Mouse (Mus musculus) MEL (cell line): Measurements from ENCODE around the gene Hist1h2af.

Source experiments
- BHLHE40 ChIP-seq: IDR thresholded peaks from 2 replicates; pipeline ENCODE4 v1.6.1; 2012; ENCODE audit warnings: low read depth, mild to moderate bottlenecking, inconsistent platforms, low read length, improper control_type of control experiment, borderline replicate concordance
- CTCF ChIP-seq, 3 experiments: IDR thresholded peaks in 2 of 3; conservative IDR thresholded peaks in 1 of 3; 2 replicates each; pipeline ENCODE4 v1.5.1; 2011 to 2012; ENCODE audit warnings: low read length in 3 of 3, low read depth in 2 of 3, mild to moderate bottlenecking in 2 of 3, improper control_type of control experiment in 1 of 3, inconsistent platforms in 1 of 3, mixed read lengths in 1 of 3, moderate library complexity in 1 of 3; ENCODE audit not compliant: control insufficient read depth in 1 of 3, insufficient read depth in 1 of 3, poor library complexity in 1 of 3, severe bottlenecking in 1 of 3
- ELF1 ChIP-seq: IDR thresholded peaks from 2 replicates; pipeline ENCODE4 v1.6.1; 2014; ENCODE audit warnings: low read depth, mild to moderate bottlenecking, inconsistent platforms, low read length, improper control_type of control experiment, moderate library complexity
- MEF2A ChIP-seq: IDR thresholded peaks from 2 replicates; pipeline ENCODE4 v1.6.1; 2014; ENCODE audit warnings: low read depth, mild to moderate bottlenecking, inconsistent platforms, low read length, improper control_type of control experiment; ENCODE audit not compliant: poor library complexity, insufficient replicate concordance, severe bottlenecking; ENCODE audit errors: extremely low read depth
- NELFE ChIP-seq: IDR thresholded peaks from 2 replicates; pipeline ENCODE4 v1.6.1; 2011; ENCODE audit warnings: low read depth, low read length, improper control_type of control experiment
- NRF1 ChIP-seq: IDR thresholded peaks from 2 replicates; pipeline ENCODE4 v1.6.1; 2014; ENCODE audit warnings: low read depth, mild to moderate bottlenecking, inconsistent platforms, low read length, improper control_type of control experiment, moderate library complexity; ENCODE audit not compliant: poor library complexity, insufficient read depth, severe bottlenecking
- POLR2A ChIP-seq, 2 experiments: IDR thresholded peaks; 2 replicates each; pipeline ENCODE4 v1.6.1; 2011 to 2012; ENCODE audit warnings: low read length in 2 of 2, mild to moderate bottlenecking in 2 of 2, control low read depth in 1 of 2, improper control_type of control experiment in 1 of 2, low read depth in 1 of 2, moderate library complexity in 1 of 2; ENCODE audit not compliant: control insufficient read depth in 1 of 2, insufficient read depth in 1 of 2, poor library complexity in 1 of 2
- POLR2AphosphoS2 ChIP-seq: IDR thresholded peaks from 2 replicates; pipeline ENCODE4 v1.6.1; 2011; ENCODE audit warnings: low read length, improper control_type of control experiment
- RAD21 ChIP-seq: IDR thresholded peaks from 2 replicates; pipeline ENCODE4 v1.6.1; 2011; ENCODE audit warnings: mild to moderate bottlenecking, low read depth, low read length, improper control_type of control experiment
- RCOR1 ChIP-seq: IDR thresholded peaks from 2 replicates; pipeline ENCODE4 v1.6.1; 2012; ENCODE audit warnings: low read depth, mild to moderate bottlenecking, inconsistent platforms, low read length, improper control_type of control experiment
- TCF12 ChIP-seq: IDR thresholded peaks from 2 replicates; pipeline ENCODE4 v1.6.1; 2014; ENCODE audit warnings: low read depth, mild to moderate bottlenecking, inconsistent platforms, low read length, improper control_type of control experiment, moderate library complexity
- USF1 ChIP-seq: IDR thresholded peaks from 2 replicates; pipeline ENCODE4 v1.6.1; 2014; ENCODE audit warnings: low read depth, mild to moderate bottlenecking, inconsistent platforms, low read length, improper control_type of control experiment, moderate library complexity

DNA sequence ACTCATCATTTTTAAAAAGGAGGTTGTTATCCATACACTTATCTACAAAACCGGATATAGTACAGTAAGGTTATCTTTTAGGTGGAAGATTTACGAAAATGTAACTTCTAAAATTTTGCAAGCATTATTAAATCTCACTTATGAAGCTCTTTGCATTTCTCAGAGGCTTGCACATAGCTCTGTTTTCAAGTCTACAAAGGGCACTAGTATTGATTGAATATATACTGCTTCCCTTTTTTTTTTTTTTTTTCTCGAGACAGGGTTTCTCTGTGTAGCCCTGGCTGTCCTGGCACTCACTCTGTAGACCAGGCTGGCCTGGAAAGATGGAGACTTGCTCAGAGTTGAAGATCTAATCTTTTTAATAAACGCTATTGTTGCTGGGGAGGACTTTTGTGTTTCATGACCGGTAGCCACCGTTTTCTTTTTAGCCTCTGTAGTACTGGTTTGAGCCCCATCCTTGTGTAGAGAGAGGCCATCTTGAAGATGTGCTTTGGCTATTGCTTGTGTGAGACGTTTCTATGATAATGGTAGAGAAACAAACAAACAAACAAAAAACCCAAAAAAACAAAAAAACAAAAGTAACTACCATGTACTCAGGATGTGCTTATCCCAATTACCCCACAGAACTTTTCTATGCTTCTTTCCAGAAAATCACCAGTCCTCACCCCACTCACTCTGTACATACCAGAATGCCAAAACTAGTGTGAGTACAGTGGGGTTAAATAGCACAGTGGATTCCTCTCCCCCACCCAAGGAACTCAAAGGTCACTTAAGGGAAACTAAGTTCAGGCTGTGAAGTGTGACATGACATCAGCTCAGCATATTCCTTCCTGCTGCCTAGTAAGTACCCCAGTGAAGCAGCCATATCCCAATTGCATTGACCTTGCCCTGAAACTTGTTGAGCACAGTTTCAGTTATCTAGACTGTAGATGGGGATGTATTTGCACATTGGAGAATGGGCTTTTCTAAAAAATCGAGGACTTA lies 18.5 kb downstream of the Hist1h2af start:
- TF ChIP-seq CTCF (IDR thresholded peaks at IDR 0.05 in 2 of 3, conservative IDR thresholded peaks at IDR 0.05 in 1 of 3; ENCODE audit: control insufficient read depth in 1 of 3, insufficient read depth in 1 of 3, low read depth in 2 of 3, low read length in 3 of 3, poor library complexity in 1 of 3, severe bottlenecking in 1 of 3): no peak
- no peak for TF ChIP-seq NELFE
- no peak for TF ChIP-seq ELF1
- no peak for TF ChIP-seq BHLHE40
- TF ChIP-seq MEF2A: no peak
- no peak for TF ChIP-seq POLR2AphosphoS2
- no peak for TF ChIP-seq TCF12
- TF ChIP-seq RAD21: no peak
- no peak for TF ChIP-seq USF1
- TF ChIP-seq POLR2A (IDR thresholded peaks at IDR 0.05; ENCODE audit: control insufficient read depth in 1 of 2, insufficient read depth in 1 of 2, low read depth in 1 of 2, low read length in 2 of 2, poor library complexity in 1 of 2): no peak
- no peak for TF ChIP-seq RCOR1
- TF ChIP-seq NRF1: no peak
